Mouse (Mus musculus): ENCODE measurements around the gene D130043K22Rik. TPM values are rescaled to one million over a fixed set of nuclear protein-coding genes. Genes with fewer than 3 reads are reported as not detected.

The D130043K22Rik gene
- polyA plus RNA-seq, 1 experiment from 2014 or later = 0.14 TPM

DNA sequence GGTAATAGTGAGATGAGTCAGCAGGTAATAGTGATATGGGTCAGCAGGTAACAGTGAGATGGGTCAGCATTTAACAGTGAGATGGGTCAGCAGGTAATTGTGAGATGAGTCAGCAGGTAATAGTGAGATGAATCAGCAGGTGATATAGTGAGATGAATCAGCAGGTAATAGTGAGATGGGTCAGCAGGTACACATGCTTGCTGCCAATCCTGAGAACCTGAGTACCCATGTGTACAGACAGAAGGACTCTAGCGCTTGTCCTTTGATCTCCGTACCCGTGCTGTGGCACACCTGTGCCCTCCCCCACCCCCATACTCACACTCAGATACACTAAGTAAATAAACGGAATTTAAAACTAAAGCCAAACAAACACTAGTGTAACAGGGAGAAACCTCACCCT lies 70.0 kb downstream of the D130043K22Rik start:
- Histone ChIP-seq H3K27ac (ENCODE audit: low read depth) (no peak overlapping the region), H3K4me1 (ENCODE audit: insufficient read depth) (no peaks in the 10 kb centered on the region), H3K36me3 (ENCODE audit: insufficient read depth) (peaks cover 39% of the 10 kb centered on the region; the same call in 1 of the 2 replicates), H3K9ac (no peak overlapping the region), H3K4me3 (ENCODE audit: low read depth, low read length) (no peak overlapping the region), H3K4me2 (no peak overlapping the region), H3K27me3 (ENCODE audit: insufficient read depth, low read length) (no peaks in the 10 kb centered on the region), H3K9me3 (ENCODE audit: low read depth, low read length) (no peaks in the 10 kb centered on the region)
- 68% methylated on average over 4 of the region's 4 CpGs for WGBS
- ATAC-seq (ENCODE audit: insufficient read depth) = no peak
- no peak for TF ChIP-seq CTCF (IDR thresholded peaks at IDR 0.05; ENCODE audit: low read depth)
- DNase-seq = no peak

DNA sequence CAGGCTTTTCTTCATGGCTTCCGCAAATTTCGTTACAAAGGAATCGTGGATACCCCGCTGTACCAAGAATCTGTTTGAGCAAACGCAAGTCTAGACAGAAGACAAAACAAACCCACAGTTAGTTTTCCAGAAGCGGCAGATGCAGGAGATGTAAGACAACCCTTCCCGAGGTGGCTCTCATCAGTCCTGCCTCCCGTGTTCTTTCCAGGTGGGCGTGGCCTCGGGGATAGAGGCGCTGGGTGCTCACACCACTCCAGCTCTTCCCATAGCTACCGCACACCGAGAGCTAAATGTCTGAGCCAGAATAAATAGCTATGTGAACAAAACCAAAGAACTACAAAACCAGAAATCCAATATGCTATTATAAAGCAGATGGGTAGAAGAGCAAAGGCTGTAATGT lies 70.9 kb downstream of the D130043K22Rik start:
- WGBS = 62% methylated on average over 13 of the region's 13 CpGs
- H3K36me3 ChIP-seq (ENCODE audit: insufficient read depth) = peaks cover 39% of the 10 kb centered on the region; the same call in 1 of the 2 replicates

DNA sequence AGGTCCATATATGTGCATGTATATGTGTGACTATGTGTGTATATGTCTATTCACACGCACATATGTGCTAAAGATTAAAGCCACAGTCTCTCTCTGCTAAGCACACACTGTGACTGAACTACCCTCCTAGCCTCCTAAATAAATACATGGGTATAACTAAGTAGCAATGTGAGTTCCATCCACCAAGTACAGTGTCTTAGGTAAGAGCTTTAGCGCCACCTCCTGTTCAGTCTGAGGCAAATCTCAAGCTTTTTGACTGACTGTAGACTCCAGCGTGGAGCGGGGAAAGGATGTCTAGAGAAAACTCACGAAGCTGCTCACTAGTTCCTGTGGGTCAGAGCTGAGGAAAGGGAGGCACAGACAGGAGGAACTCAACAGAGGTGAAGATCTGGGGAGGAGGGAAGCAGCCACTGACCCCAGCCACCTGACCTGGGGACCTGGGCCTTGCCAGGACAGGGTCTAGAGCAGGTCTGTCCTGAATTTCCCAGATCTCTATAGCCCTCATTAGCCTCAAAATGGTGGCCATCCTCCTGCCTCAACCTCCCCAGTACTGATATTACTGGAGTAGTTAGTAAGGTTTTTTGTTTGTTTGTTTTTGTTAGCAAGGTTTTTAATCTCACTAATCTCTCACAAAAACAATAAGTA lies 75.5 kb downstream of the D130043K22Rik start:
- DNase-seq = peak; percentile 87

More for the DNA sequence above, 70.9 kb downstream of the D130043K22Rik start:
- no peak for TF ChIP-seq CTCF (IDR thresholded peaks at IDR 0.05; ENCODE audit: low read depth)
- Histone ChIP-seq H3K4me2 (no peak overlapping the region), H3K9ac (no peak overlapping the region), H3K27me3 (ENCODE audit: insufficient read depth, low read length) (no peaks in the 10 kb centered on the region), H3K4me3 (ENCODE audit: low read depth, low read length) (no peak overlapping the region), H3K4me1 (ENCODE audit: insufficient read depth) (no peaks in the 10 kb centered on the region), H3K9me3 (ENCODE audit: low read depth, low read length) (no peaks in the 10 kb centered on the region), H3K27ac (ENCODE audit: low read depth) (no peak overlapping the region)
- ATAC-seq (ENCODE audit: insufficient read depth) (no peak), DNase-seq (no peak)

DNA sequence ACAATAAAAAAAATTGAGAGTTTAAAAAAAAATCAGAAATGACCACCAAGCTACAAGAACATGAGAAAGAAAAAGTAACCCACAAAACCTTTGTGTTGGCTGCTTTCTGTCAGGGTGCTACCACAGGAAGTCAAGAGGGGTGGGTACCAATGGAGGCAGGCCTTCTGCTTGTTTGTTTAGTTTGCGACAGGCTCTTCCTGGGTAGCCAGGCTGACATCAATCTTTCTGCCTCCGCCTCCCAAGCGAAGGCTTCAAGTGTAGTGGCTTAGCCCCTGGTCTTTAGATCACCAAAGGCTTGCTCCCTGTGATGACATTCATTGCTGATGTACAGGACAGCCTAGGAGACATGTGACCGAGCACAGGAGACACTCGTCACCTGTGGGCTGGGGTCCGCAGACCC lies 76.3 kb downstream of the D130043K22Rik start:
- Histone ChIP-seq H3K36me3 (ENCODE audit: insufficient read depth) (peaks cover 62% of the 10 kb centered on the region), H3K27ac (ENCODE audit: low read depth) (no peak overlapping the region), H3K9ac (no peak overlapping the region), H3K4me2 (no peak overlapping the region), H3K9me3 (ENCODE audit: low read depth, low read length) (no peaks in the 10 kb centered on the region), H3K4me1 (ENCODE audit: insufficient read depth) (no peaks in the 10 kb centered on the region), H3K4me3 (ENCODE audit: low read depth, low read length) (no peak overlapping the region), H3K27me3 (ENCODE audit: insufficient read depth, low read length) (no peaks in the 10 kb centered on the region)
- no peak for ATAC-seq (ENCODE audit: insufficient read depth)
- no peak for DNase-seq
- no peak for TF ChIP-seq CTCF (IDR thresholded peaks at IDR 0.05; ENCODE audit: low read depth)
- WGBS = 58% methylated on average over 6 of the region's 6 CpGs

More for the DNA sequence above, 75.5 kb downstream of the D130043K22Rik start:
- no peak overlapping the region for H3K4me3 ChIP-seq (ENCODE audit: low read depth, low read length)
- H3K9me3 ChIP-seq (ENCODE audit: low read depth, low read length) = no peaks in the 10 kb centered on the region
- peak; percentile 80 for TF ChIP-seq CTCF (IDR thresholded peaks at IDR 0.05; ENCODE audit: low read depth)
- no peak overlapping the region for H3K4me2 ChIP-seq
- peak; percentile 75 for ATAC-seq (ENCODE audit: insufficient read depth)
- no peaks in the 10 kb centered on the region for H3K4me1 ChIP-seq (ENCODE audit: insufficient read depth)
- H3K27ac ChIP-seq (ENCODE audit: low read depth) = no peak overlapping the region
- no peak overlapping the region for H3K9ac ChIP-seq
- H3K36me3 ChIP-seq (ENCODE audit: insufficient read depth) = peaks cover 54% of the 10 kb centered on the region
- H3K27me3 ChIP-seq (ENCODE audit: insufficient read depth, low read length) = no peaks in the 10 kb centered on the region
- 25% methylated on average over 5 of the region's 5 CpGs for WGBS

DNA sequence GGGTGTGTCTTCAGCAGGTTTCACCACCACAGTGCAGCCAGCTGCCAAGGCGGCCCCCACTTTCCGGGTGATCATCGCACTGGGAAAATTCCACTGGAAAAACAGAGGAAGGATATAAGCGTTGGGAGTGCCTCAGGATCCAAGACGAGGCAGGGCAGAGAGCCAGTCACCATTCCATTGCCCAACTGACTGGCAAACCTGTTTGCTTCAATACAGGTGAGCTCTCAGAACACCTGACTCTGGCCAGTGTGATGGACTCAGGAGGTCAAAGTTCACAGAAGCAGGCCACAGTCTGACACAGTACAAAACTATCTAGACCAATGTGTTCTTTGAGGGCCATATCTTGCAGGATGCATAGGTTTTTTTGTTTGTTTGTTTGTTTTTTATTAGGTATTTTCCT lies 79.1 kb downstream of the D130043K22Rik start:
- no peak overlapping the region for H3K27ac ChIP-seq (ENCODE audit: low read depth)
- WGBS = 88% methylated on average over 5 of the region's 5 CpGs
- H3K27me3 ChIP-seq (ENCODE audit: insufficient read depth, low read length) = no peaks in the 10 kb centered on the region
- H3K4me3 ChIP-seq (ENCODE audit: low read depth, low read length) = no peak overlapping the region
- H3K36me3 ChIP-seq (ENCODE audit: insufficient read depth) = peaks cover 44% of the 10 kb centered on the region
- H3K4me1 ChIP-seq (ENCODE audit: insufficient read depth) = peaks cover 4% of the 10 kb centered on the region
- H3K4me2 ChIP-seq = no peak overlapping the region
- ATAC-seq (ENCODE audit: insufficient read depth) = no peak
- no peaks in the 10 kb centered on the region for H3K9me3 ChIP-seq (ENCODE audit: low read depth, low read length)
- H3K9ac ChIP-seq = no peak overlapping the region
- DNase-seq = no peak
- no peak for TF ChIP-seq CTCF (IDR thresholded peaks at IDR 0.05; ENCODE audit: low read depth)

DNA sequence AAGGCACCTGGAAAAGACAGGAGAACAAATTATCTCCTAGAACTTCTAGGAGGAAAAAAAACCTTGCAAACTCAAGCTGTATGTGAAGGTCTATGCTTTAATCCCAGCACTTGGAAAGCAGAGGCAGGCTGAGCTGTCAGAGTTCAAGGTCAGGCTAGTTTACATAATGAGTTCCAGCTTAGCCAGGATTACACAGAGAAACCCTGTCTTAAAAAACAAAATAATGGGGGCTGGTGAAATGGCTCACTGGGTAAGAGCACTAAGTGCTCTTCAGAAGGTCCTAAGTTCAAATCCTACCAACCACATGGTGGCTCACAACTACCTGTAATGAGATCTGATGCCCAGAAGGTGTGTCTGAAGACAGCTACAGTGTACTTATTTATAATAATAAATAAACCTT lies 85.7 kb downstream of the D130043K22Rik start:
- DNase-seq (no peak), ATAC-seq (ENCODE audit: insufficient read depth) (no peak)
- Histone ChIP-seq H3K9ac (no peak overlapping the region), H3K9me3 (ENCODE audit: low read depth, low read length) (no peaks in the 10 kb centered on the region), H3K4me2 (no peak overlapping the region), H3K27ac (ENCODE audit: low read depth) (no peak overlapping the region), H3K27me3 (ENCODE audit: insufficient read depth, low read length) (no peaks in the 10 kb centered on the region), H3K4me1 (ENCODE audit: insufficient read depth) (peaks cover 4% of the 10 kb centered on the region), H3K4me3 (ENCODE audit: low read depth, low read length) (no peak overlapping the region), H3K36me3 (ENCODE audit: insufficient read depth) (peaks cover 6% of the 10 kb centered on the region)
- TF ChIP-seq CTCF (IDR thresholded peaks at IDR 0.05; ENCODE audit: low read depth) = no peak

DNA sequence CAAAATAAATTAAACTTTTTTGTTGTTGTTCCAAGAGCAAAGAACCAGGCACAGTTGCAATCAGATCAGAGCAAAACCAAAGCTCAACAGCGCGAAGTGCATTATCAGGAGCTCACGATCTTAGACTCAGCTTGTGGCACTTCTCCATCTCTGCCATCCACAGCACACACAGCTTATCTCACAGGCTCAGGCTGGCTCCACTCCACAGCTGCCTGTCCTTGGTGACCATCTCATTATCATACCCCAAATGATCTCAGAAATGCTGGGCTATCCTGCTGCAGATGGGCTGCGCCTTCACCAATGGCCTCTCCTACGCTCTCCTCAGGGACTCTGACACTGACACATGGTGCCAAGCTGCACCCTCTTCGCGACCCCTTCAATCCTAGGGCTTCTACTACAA lies 88.3 kb downstream of the D130043K22Rik start:
- no peak overlapping the region for H3K4me2 ChIP-seq
- H3K4me1 ChIP-seq (ENCODE audit: insufficient read depth) = 0 out of 2 replicates have a peak, but pooled peaks cover 4% of the 10 kb centered on the region
- 89% methylated on average over 7 of the region's 7 CpGs for WGBS
- H3K27me3 ChIP-seq (ENCODE audit: insufficient read depth, low read length) = no peaks in the 10 kb centered on the region
- no peak for ATAC-seq (ENCODE audit: insufficient read depth)
- TF ChIP-seq CTCF (IDR thresholded peaks at IDR 0.05; ENCODE audit: low read depth) = no peak
- no peak for DNase-seq
- H3K9me3 ChIP-seq (ENCODE audit: low read depth, low read length) = no peaks in the 10 kb centered on the region
- H3K4me3 ChIP-seq (ENCODE audit: low read depth, low read length) = no peak overlapping the region
- no peak overlapping the region for H3K27ac ChIP-seq (ENCODE audit: low read depth)
- no peaks in the 10 kb centered on the region for H3K36me3 ChIP-seq (ENCODE audit: insufficient read depth)
- no peak overlapping the region for H3K9ac ChIP-seq
